Mouse (Mus musculus) megakaryocyte, embryonic 14.5 days (primary cell): Measurements from ENCODE around the gene Ddc.

Experiments
- FLI1 ChIP-seq: IDR thresholded peaks from 2 replicates; pipeline ENCODE4 v1.6.1; 2012; ENCODE audit warnings: low read length, inconsistent platforms, mixed read lengths
- GATA1 ChIP-seq: IDR thresholded peaks from 3 replicates; pipeline ENCODE4 v1.6.1; 2012; ENCODE audit warnings: mixed read lengths, low read length, inconsistent platforms, borderline replicate concordance

GRCm38 (mm10) chr11:11768057-11768456 is 129.9 kb downstream of the Ddc start:
- TF ChIP-seq GATA1, result no peak
- no peak for TF ChIP-seq FLI1
